Mouse (Mus musculus) cerebellum, adult 11 months (tissue): ENCODE results near the gene Snph.
"Not testable (repeated sequence)": the region's sequence is repeated elsewhere in the genome, so short reads cannot be mapped to it uniquely, and the experiment has no call there.

ENCODE experiments used
- DNase-seq: peaks from one replicate; pipeline ENCODE4 v3.0.0; 2022

Snph gene

GRCm38 (mm10) chr2:151632159-151632814 lies at the start of gene Snph:
TSS of gene Snph (minus strand) at chr2:151632593.
- DNase-seq: peak; percentile 73

DNA sequence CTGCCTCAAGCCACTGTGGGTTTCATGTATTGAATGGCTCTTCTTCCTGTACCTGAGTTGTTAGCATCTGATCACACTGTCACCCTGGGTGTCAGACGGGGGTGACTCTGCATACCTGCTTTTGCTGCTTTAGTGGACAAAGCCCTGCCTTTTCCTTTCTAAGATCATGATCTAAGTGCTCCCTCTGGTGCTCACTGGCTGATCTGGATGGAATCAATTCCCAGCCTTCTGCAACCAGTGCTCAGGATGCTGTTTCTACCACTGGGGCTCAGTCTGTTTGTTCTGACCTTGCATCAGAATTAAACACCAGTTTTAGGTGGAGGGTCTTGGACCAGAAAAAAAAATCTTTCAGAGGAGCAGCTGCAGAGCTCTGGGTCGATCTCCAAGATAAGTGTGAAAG lies 43.8 kb upstream of the Snph start:
- peak; percentile 12 for DNase-seq

DNA sequence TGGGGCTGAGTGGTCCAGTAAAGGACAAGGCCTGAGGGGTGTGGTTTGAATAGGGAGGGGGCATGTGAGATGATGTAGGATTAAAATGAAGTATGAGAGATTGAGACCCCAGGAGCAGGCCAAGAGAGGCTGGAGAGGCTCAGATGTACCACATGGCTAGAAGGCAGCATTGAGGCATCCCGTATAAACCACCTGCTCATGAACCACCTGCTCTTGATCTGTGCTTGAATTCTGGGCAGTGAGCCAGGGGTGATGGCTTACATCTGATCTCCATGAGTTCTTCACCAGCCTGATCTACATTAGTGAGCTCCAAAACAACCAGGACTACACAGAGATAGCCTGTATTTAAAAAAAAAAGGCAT lies 38.6 kb upstream of the Snph start:
- no peak for DNase-seq

GRCm38 (mm10) chr2:151670026-151670967 lies 37.9 kb upstream of the Snph start:
- DNase-seq: no peak

DNA sequence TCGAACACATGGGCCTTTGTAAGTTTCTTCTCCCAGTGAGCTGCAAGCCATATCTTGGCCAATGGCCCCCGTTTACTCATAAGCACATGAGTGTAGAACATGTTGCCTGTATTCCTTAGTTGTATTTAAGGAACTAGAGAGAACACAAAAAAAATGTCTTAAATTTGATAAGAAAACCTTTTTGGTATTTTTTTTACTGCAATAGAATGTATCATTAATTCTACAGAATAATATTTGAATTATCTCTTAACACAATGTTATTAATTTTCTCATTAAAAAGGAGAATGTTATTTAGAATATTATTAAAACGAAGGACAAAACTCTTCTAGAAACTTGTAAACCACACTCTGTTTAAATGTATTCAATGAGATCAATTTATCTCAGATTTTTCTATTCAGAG lies 36.0 kb upstream of the Snph start, which contains the start of gene Rad21l:
Gene Rad21l (minus strand): TSS at position 101 of the 400 bp plus-strand sequence.
- no peak for DNase-seq

DNA sequence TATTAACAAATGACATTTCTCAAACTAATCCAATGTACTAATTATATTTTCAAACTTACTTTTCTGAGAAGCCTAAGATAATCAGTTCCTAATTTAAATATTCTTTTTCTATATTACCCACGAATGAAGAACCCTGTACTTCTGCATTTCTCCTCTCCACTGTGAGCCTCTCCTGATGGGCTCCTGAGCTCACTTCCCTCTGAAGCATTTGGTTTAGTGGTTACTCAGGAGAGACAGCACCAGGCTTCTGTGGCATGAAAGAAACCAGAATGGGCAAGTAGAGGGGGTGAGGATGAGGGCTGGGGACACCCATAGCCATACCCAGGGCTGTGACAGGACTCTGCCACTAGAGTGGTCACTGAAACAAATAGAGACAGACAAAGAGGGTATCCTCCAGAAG lies 19.7 kb upstream of the Snph start:
- DNase-seq: no peak

GRCm38 (mm10) chr2:151636015-151636402 lies 3.6 kb upstream of the Snph start:
- no peak for DNase-seq

- DNase-seq: no peak
Observed at GRCm38 (mm10) chr2:151635362-151636014, 3.1 kb upstream of the Snph start.

DNA sequence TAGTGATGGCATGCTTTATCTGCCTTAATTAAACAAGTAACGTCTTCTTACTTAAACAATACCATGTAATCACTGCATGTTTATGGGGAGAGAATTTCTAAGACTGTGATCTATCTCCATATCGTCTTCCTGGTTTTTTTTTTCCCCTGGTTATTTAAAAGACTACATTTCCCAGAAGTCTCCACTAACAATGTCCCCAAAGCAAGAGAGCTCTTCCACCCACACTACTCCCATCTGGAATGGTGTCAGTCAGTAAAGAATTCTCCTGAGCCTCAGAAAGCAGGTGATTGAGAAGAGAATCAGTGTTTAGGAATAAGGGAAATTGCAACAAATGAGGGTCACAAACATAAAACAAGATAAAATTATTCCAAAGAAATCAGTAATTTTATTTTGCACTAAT lies 2.5 kb upstream of the Snph start:
- no peak for DNase-seq

- DNase-seq: no peak
Observed at GRCm38 (mm10) chr2:151632982-151633381, 589 bp upstream of the Snph start.

- DNase-seq: no peak
Observed at GRCm38 (mm10) chr2:151631406-151632158, 811 bp downstream of the Snph start.

- no peak for DNase-seq
Observed at GRCm38 (mm10) chr2:151629310-151629709, 3.1 kb downstream of the Snph start.

DNA sequence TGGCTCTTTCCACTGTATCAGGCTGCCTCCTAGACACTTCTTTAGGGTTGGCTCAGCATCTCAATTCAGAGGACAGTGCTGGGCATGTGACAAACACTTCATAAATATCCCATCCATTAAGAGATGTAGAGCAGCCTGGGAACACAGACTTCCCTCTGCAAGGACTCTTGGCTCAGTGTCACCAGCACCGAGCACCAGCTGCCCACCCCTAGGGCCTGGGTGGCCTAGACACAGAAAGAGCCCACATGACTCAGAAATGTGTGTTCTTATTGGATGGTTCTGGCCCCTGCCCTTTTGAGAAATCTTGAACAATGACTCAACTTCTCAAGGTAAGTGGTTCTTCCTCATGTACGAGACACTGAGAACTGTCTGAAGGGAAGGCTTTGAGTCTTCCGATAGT lies 4.4 kb downstream of the Snph start:
- no peak for DNase-seq

DNA sequence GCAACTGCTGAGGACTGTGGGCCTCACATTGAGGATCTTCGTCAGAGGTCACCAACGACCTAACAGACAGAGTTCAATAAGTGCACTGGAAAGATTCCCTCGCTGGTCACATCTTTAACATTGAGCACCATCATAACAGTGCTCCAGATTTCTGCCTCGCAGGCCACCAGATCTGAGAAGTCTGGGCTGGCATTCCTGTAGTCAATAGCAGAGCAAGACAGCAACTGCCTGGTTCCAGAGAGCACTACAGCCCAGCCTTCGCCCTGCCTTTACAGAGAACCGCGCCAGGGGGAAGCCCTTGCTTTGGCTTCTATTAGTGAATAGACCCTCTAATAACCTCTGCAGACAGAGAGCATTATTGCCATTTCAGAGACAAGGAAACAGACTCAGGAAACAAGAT lies 6.1 kb downstream of the Snph start:
- no peak for DNase-seq

DNA sequence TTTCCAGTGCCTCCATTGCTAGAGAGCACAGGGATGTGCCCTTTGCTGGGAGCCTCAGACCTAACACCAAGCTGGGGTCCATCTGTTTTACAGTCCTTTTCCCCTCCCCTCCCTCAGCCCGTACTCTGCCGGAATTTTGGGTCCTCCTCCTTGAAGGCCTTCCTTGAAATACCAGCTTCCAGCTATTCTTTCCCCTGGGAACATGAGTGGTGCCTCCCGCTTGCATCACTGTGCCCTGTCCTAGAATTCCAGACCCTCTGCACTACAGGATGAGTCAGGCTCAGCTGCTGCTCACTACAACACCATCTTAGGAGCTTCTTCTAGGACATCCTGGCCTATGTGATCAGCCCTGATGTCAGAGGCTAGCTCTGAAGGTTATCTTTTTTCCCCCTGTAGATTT lies 8.6 kb downstream of the Snph start:
- DNase-seq: no peak

- no peak for DNase-seq
Observed at GRCm38 (mm10) chr2:151616551-151617329, 15.7 kb downstream of the Snph start.

DNA sequence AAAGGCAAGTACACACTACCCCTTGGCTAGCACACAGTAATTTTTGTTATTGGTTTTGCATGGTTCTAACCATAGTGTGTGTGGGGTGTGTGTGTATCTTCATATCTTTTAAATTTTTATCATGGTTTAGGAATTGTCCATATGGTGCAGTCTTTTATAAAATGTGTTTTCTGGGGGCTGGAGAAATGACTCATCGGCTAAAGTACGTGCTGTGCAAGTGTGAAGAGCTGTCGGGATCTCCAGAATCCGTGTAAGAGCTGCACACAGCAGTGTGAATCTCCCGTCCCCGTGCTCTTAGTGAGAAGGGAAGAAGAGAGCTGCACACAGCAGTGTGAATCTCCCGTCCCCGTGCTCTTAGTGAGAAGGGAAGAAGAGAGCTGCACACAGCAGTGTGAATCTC lies 16.6 kb downstream of the Snph start:
- DNase-seq: not testable (repeated sequence)

- no peak for DNase-seq
Observed at GRCm38 (mm10) chr2:151609974-151610373, 22.4 kb downstream of the Snph start.

DNA sequence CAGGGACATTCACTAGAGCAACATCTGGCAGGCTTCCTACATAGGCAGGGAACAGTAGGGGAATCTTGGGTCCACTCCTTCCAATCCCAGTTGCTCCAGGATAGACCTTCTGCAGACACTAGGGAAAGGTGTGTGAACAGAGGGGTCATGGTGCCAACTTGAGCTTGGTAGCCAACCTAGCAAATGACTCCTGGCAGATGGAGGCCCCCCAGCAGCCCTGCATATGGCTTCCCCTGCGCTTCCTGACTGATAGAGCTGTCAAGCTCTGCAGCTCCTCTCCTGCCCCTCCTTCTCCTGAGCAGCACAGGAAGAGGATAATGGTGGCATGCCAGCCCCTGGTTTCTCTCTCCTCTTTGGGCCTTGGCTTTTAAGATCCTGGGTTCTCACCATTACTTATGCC lies 24.0 kb downstream of the Snph start:
- peak; percentile 71 for DNase-seq

DNA sequence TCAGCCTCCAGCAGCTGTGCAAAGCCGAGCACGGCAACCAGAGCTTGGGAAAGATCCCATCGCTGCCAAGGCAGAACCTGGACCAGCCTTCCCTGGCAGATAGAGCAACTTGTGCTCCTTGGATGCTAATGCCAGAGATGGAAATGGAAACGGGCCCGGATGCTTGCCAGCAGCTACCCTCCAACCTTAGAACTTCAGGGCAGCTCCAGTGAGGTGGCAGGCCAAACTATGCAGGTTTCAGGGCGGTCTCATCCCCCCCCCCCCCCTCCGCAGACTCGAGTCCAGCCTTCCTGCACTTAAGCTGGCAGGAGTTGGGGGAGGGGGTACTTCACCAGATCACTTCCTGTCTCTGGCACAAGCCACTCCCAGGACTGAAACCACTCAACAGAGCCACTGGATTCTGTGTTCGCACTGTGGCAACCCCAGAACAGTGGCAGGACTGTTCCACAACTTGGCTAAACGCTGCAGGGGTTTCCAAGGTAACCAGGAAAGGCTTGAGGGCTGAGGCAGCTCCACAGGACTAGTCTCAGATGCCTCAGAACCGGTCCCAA lies 26.9 kb downstream of the Snph start:
- DNase-seq: peak; percentile 35

DNA sequence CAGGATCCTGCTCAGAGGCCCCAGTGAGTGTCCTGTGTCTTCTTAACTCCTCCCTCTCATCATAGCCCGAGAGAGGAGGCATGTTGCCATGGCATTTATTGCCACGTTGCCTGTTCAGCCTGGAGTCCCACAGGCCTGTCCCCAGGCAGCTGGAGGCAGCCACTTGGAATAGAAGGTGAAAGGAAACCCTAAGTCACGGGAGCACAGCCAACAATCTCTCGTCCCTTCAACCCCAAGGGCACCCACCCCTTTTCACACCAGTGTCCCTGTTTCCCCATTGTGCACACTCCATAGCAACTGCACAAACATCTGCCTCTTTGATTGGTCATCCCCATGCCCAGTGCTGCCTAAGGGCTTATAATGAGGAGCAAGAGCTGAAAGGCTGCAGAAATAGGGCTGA lies 28.8 kb downstream of the Snph start:
- DNase-seq: no peak

- no peak for DNase-seq
Observed at GRCm38 (mm10) chr2:151602106-151602505, 30.3 kb downstream of the Snph start.
